Mouse (Mus musculus): ENCODE measurements at regions not wholly inside any gene's neighbourhood (a gene's known extent, or its start where the extent isn't known, plus 50 kb on each side); places are given as distances from the start of the nearest gene placed in this dataset.

GRCm38 (mm10) chr16:93458598-93459496 is 145.0 kb downstream of the Setd4 start:
- TF ChIP-seq CTCF (IDR thresholded peaks at IDR 0.05; ENCODE audit: low read depth), result no peak
- TF ChIP-seq EP300 (IDR thresholded peaks at IDR 0.05; ENCODE audit: low read depth), result no peak
